ENCODE assay signal across 8 mouse cellular contexts in genomic region chr8:84708774-84709475, GRCm38 (mm10). TPM values are rescaled to one million over a fixed set of nuclear protein-coding genes. Genes with fewer than 3 reads are reported as not detected.
DNase-seq lines count a peak whose midpoint lies in the region; ATAC-seq and TF ChIP-seq lines count a peak whose summit lies in the region.

No protein-coding gene starts in this region.

- H3K4me1 ChIP-seq in G1E (ENCODE audit: insufficient read depth, low read depth, low read length), result peaks cover 76% of the 10 kb centered on the region
- peaks cover 18% of the 10 kb centered on the region for H3K4me1 ChIP-seq in cerebellum, adult 2 months (ENCODE audit: control insufficient read depth, insufficient read depth, low read length)
- H3K4me1 ChIP-seq in forebrain, postnatal 0 days (ENCODE audit: insufficient read depth), result peaks cover 19% of the 10 kb centered on the region
- peaks cover 74% of the 10 kb centered on the region for H3K4me1 ChIP-seq in lung, embryonic 16.5 days (replicated peaks; ENCODE audit: control insufficient read depth, insufficient read depth, low read length)

- 11% methylated on average over 12 of the region's 12 CpGs for WGBS in cerebellum, adult 2 months
- WGBS in forebrain, postnatal 0 days, result 6% methylated on average over 12 of the region's 12 CpGs
- 25% methylated on average over 12 of the region's 12 CpGs for WGBS in lung, embryonic 16.5 days

- DNase-seq in G1E (ENCODE audit: low spot score), result peak; percentile 77
- peak; percentile 87 to 91 for DNase-seq in cerebellum, adult 2 months
- peak; percentile 96 for DNase-seq in forebrain, postnatal 0 days
- DNase-seq in heart, postnatal 4 days, result peak; percentile 92
- peak; percentile 91 for DNase-seq in layer of hippocampus, adult 9-11 months
- DNase-seq in ovary, postnatal 10 days (ENCODE audit: low spot score), result peak; percentile 66
- DNase-seq in thymus, postnatal 0 days (ENCODE audit: low spot score), result peak; percentile 87

- 0 out of 2 replicates have a peak overlapping the region, but pooled peaks have one; percentile 25 for H3K9ac ChIP-seq in forebrain, postnatal 0 days
- peak overlapping the region; percentile 30; the same call in 1 of the 2 replicates for H3K9ac ChIP-seq in lung, embryonic 16.5 days (ENCODE audit: low read length)

- H3K27me3 ChIP-seq in G1E (ENCODE audit: insufficient read depth, low read length), result no peaks in the 10 kb centered on the region
- H3K27me3 ChIP-seq in cerebellum, adult 2 months (ENCODE audit: control insufficient read depth, insufficient read depth, low read length), result no peaks in the 10 kb centered on the region
- H3K27me3 ChIP-seq in forebrain, postnatal 0 days (ENCODE audit: insufficient read depth, low read length), result 0 out of 2 replicates have a peak, but pooled peaks cover 11% of the 10 kb centered on the region
- peaks cover 7% of the 10 kb centered on the region for H3K27me3 ChIP-seq in lung, embryonic 16.5 days (ENCODE audit: control insufficient read depth, insufficient read depth, low read depth, low read length)

- H3K4me2 ChIP-seq in forebrain, postnatal 0 days (ENCODE audit: low read depth), result no peak overlapping the region
- H3K4me2 ChIP-seq in lung, embryonic 16.5 days (ENCODE audit: low read depth, low read length), result no peak overlapping the region

- no peak for TF ChIP-seq POLR2A in cerebellum, adult 2 months (IDR thresholded peaks at IDR 0.05; ENCODE audit: borderline replicate concordance, insufficient read depth, low read length)

- H3K36me3 ChIP-seq in G1E (replicated peaks), result peaks cover 47% of the 10 kb centered on the region
- H3K36me3 ChIP-seq in forebrain, postnatal 0 days (ENCODE audit: insufficient read depth), result peaks cover 16% of the 10 kb centered on the region
- H3K36me3 ChIP-seq in lung, embryonic 16.5 days (ENCODE audit: control insufficient read depth, insufficient read depth, low read length), result no peaks in the 10 kb centered on the region

- peak overlapping the region; percentile 76; the same call in 1 of the 2 replicates for H3K4me3 ChIP-seq in G1E (ENCODE audit: low read depth, low read length)
- no peak overlapping the region for H3K4me3 ChIP-seq in cerebellum, adult 2 months (replicated peaks; ENCODE audit: insufficient read depth, low read depth, low read length)
- no peak overlapping the region for H3K4me3 ChIP-seq in forebrain, postnatal 0 days (ENCODE audit: low read depth, low read length)
- no peak overlapping the region for H3K4me3 ChIP-seq in lung, embryonic 16.5 days (ENCODE audit: low read length)

- ATAC-seq in G1E (ENCODE audit: extremely low read depth, insufficient number of reproducible peaks, low FRiP score, poor library complexity, severe bottlenecking), result 0 out of 2 replicates have a peak, but pooled peaks have one; percentile 11
- ATAC-seq in forebrain, postnatal 0 days, result peak; percentile 77
- ATAC-seq in lung, embryonic 16.5 days (ENCODE audit: low read depth), result peak; percentile 41

- no peaks in the 10 kb centered on the region for H3K9me3 ChIP-seq in G1E (replicated peaks)
- no peaks in the 10 kb centered on the region for H3K9me3 ChIP-seq in forebrain, postnatal 0 days (ENCODE audit: low read length)
- no peaks in the 10 kb centered on the region for H3K9me3 ChIP-seq in lung, embryonic 16.5 days (ENCODE audit: control insufficient read depth, low read length)

- TF ChIP-seq CTCF in G1E (IDR thresholded peaks at IDR 0.05; ENCODE audit: low read depth, low read length), result peak; percentile 91
- peak; percentile 93 for TF ChIP-seq CTCF in cerebellum, adult 2 months (IDR thresholded peaks at IDR 0.05; ENCODE audit: borderline replicate concordance, insufficient read depth, low read depth, low read length)
- peak; percentile 98 for TF ChIP-seq CTCF in forebrain, postnatal 0 days (IDR thresholded peaks at IDR 0.05; ENCODE audit: low read depth)

- 0 out of 2 replicates have a peak overlapping the region, but pooled peaks have one; percentile 60 for H3K27ac ChIP-seq in cerebellum, adult 2 months (ENCODE audit: insufficient read depth, low read length)
- H3K27ac ChIP-seq in forebrain, postnatal 0 days (ENCODE audit: low read depth, low read length), result peak overlapping the region; percentile 90
- H3K27ac ChIP-seq in lung, embryonic 16.5 days (ENCODE audit: low read length), result no peak overlapping the region

RNA-seq across cellular contexts. Expression of gene Lyl1, which starts 7.7 kb away (rescaled TPM):
- 136 and 138 TPM in 2 replicates for total RNA-seq in G1E (2014; fragmentation: Nextera tagmentation)
- 81.2 and 95.6 TPM in 2 replicates for total RNA-seq in G1E (2017)
- 550 and 561 TPM in 2 replicates for polyA plus RNA-seq in G1E (2012)
- polyA plus RNA-seq in cerebellum, adult 2 months (2012; rRNA removed), result 1.7 TPM in 2 replicates
- 2.2 and 2.7 TPM in 2 replicates for total RNA-seq in forebrain, postnatal 0 days (2014; rRNA removed)
- 2.4 and 2.5 TPM in 2 replicates for polyA plus RNA-seq in forebrain, postnatal 0 days (2015; fragmentation: Nextera tagmentation; extraction: Ambion mirVana)
- 10 to 100 TPM in 1 of 2 experiments, 1 to 10 TPM in 1; 9.6 to 10.6 TPM for total RNA-seq in heart, postnatal 4 days (2021)
- 11.4 and 12.5 TPM in 2 replicates for polyA plus RNA-seq in lung, embryonic 16.5 days (2015; fragmentation: Nextera tagmentation; extraction: Ambion mirVana)
- 8.1 and 8.8 TPM in 2 replicates for polyA plus RNA-seq in thymus, postnatal 0 days (2015; fragmentation: Nextera tagmentation; extraction: Ambion mirVana)

RNA-seq across cellular contexts. Expression of gene G430095P16Rik, which starts 13.9 kb away (rescaled TPM):
- total RNA-seq in G1E (2014; fragmentation: Nextera tagmentation) (39.9 and 54.3 TPM in 2 replicates), G1E (2017) (11.0 and 11.3 TPM in 2 replicates)
- polyA plus RNA-seq in G1E (2012), result 35.2 and 42.7 TPM in 2 replicates
- polyA plus RNA-seq in cerebellum, adult 2 months (2012; rRNA removed), result 0.27 and 0.33 TPM in 2 replicates
- total RNA-seq in forebrain, postnatal 0 days (2014; rRNA removed), result not detected in 2 replicates
- polyA plus RNA-seq in forebrain, postnatal 0 days (2015; fragmentation: Nextera tagmentation; extraction: Ambion mirVana), result 0.56 and 1.0 TPM in 2 replicates
- total RNA-seq in heart, postnatal 4 days (2021), result 1 to 10 TPM; 1.1 to 1.3 TPM
- 3.1 and 3.7 TPM in 2 replicates for polyA plus RNA-seq in lung, embryonic 16.5 days (2015; fragmentation: Nextera tagmentation; extraction: Ambion mirVana)
- 2.4 and 3.6 TPM in 2 replicates for polyA plus RNA-seq in thymus, postnatal 0 days (2015; fragmentation: Nextera tagmentation; extraction: Ambion mirVana)

RNA-seq across cellular contexts. Expression of gene Nacc1, which starts 21.3 kb away (rescaled TPM):
- total RNA-seq in G1E (2014; fragmentation: Nextera tagmentation) (120 and 125 TPM in 2 replicates), G1E (2017) (48.1 and 54.5 TPM in 2 replicates)
- 207 and 224 TPM in 2 replicates for polyA plus RNA-seq in G1E (2012)
- polyA plus RNA-seq in cerebellum, adult 2 months (2012; rRNA removed), result 91.0 and 93.9 TPM in 2 replicates
- total RNA-seq in forebrain, postnatal 0 days (2014; rRNA removed), result 65.9 and 78.2 TPM in 2 replicates
- 14.6 and 14.7 TPM in 2 replicates for polyA plus RNA-seq in forebrain, postnatal 0 days (2015; fragmentation: Nextera tagmentation; extraction: Ambion mirVana)
- 10 to 100 TPM; 65.0 to 68.7 TPM for total RNA-seq in heart, postnatal 4 days (2021)
- polyA plus RNA-seq in lung, embryonic 16.5 days (2015; fragmentation: Nextera tagmentation; extraction: Ambion mirVana), result 16.9 and 19.5 TPM in 2 replicates
- 12.1 TPM in 2 replicates for polyA plus RNA-seq in thymus, postnatal 0 days (2015; fragmentation: Nextera tagmentation; extraction: Ambion mirVana)

RNA-seq across cellular contexts. Expression of gene Trmt1, which starts 22.8 kb away (rescaled TPM):
- total RNA-seq in G1E (2014; fragmentation: Nextera tagmentation) (63.3 and 64.9 TPM in 2 replicates), G1E (2017) (68.2 and 96.4 TPM in 2 replicates)
- polyA plus RNA-seq in G1E (2012), result 244 and 260 TPM in 2 replicates
- 144 and 148 TPM in 2 replicates for polyA plus RNA-seq in cerebellum, adult 2 months (2012; rRNA removed)
- total RNA-seq in forebrain, postnatal 0 days (2014; rRNA removed), result 89.5 and 94.8 TPM in 2 replicates
- 59.8 and 67.5 TPM in 2 replicates for polyA plus RNA-seq in forebrain, postnatal 0 days (2015; fragmentation: Nextera tagmentation; extraction: Ambion mirVana)
- 10 to 100 TPM; 47.4 to 48.8 TPM for total RNA-seq in heart, postnatal 4 days (2021)
- polyA plus RNA-seq in lung, embryonic 16.5 days (2015; fragmentation: Nextera tagmentation; extraction: Ambion mirVana), result 54.7 and 58.8 TPM in 2 replicates
- polyA plus RNA-seq in thymus, postnatal 0 days (2015; fragmentation: Nextera tagmentation; extraction: Ambion mirVana), result 50.0 and 51.5 TPM in 2 replicates

RNA-seq across cellular contexts. Expression of gene Ier2, which starts 46.3 kb away (rescaled TPM):
- total RNA-seq in G1E (2014; fragmentation: Nextera tagmentation) (60.5 and 64.9 TPM in 2 replicates), G1E (2017) (43.1 and 48.5 TPM in 2 replicates)
- polyA plus RNA-seq in G1E (2012), result 112 and 119 TPM in 2 replicates
- polyA plus RNA-seq in cerebellum, adult 2 months (2012; rRNA removed), result 13.9 and 15.1 TPM in 2 replicates
- 4.8 and 8.5 TPM in 2 replicates for total RNA-seq in forebrain, postnatal 0 days (2014; rRNA removed)
- polyA plus RNA-seq in forebrain, postnatal 0 days (2015; fragmentation: Nextera tagmentation; extraction: Ambion mirVana), result 19.3 and 22.7 TPM in 2 replicates
- total RNA-seq in heart, postnatal 4 days (2021), result 10 to 100 TPM; 33.3 to 35.5 TPM
- 83.2 and 87.4 TPM in 2 replicates for polyA plus RNA-seq in lung, embryonic 16.5 days (2015; fragmentation: Nextera tagmentation; extraction: Ambion mirVana)
- polyA plus RNA-seq in thymus, postnatal 0 days (2015; fragmentation: Nextera tagmentation; extraction: Ambion mirVana), result 76.9 and 86.0 TPM in 2 replicates

Comparison
In these comparisons a context has a peak if more than half of its experiments do, and no peak if none do; other contexts are left out.
1. ATAC-seq: peak in every context shown above with its lines; median percentile 77 in forebrain, postnatal 0 days; 41 in lung, embryonic 16.5 days; 11 in G1E.
2. RNA of gene Lyl1, which starts 7.7 kb away (polyA plus RNA-seq): 550 to 561 TPM in G1E; 11.4 to 12.5 TPM in lung, embryonic 16.5 days, 8.1 to 8.8 TPM in thymus, postnatal 0 days, 2.4 to 2.5 TPM in forebrain, postnatal 0 days and 1.7 TPM in cerebellum, adult 2 months; every median in the first group is over 10 times any median in the second.
3. Peak in every context shown above with its lines, with median percentiles within 50 percentile points of each other: DNase-seq and CTCF ChIP-seq.